Mouse (Mus musculus) MN1 (cell line): ENCODE measurements around the gene Dennd1a.

Source experiments
- DNase-seq: peaks from one replicate; pipeline ENCODE4 v3.0.0-alpha.2; 2016; ENCODE audit warnings: low spot score

Gene Dennd1a

GRCm38 (mm10) chr2:37776016-37776415, 511.2 kb downstream of the Dennd1a start, which contains the start of gene Crb2:
Gene Crb2, plus strand, starts transcription at chr2:37776249.
- DNase-seq: peak; percentile 81

GRCm38 (mm10) chr2:37774571-37774970, 512.6 kb downstream of the Dennd1a start:
- peak; percentile 93 for DNase-seq

GRCm38 (mm10) chr2:37771618-37772285, 515.4 kb downstream of the Dennd1a start:
- DNase-seq: peak; percentile 98

- no peak for DNase-seq
Measured at GRCm38 (mm10) chr2:37769793-37770192, 517.4 kb downstream of the Dennd1a start.

GRCm38 (mm10) chr2:37768903-37769302, 518.3 kb downstream of the Dennd1a start:
- peak; percentile 74 for DNase-seq

- no peak for DNase-seq
Measured at GRCm38 (mm10) chr2:37767739-37768138, 519.5 kb downstream of the Dennd1a start.

- DNase-seq: peak; percentile 85
Measured at GRCm38 (mm10) chr2:37767080-37767547, 520.1 kb downstream of the Dennd1a start.

GRCm38 (mm10) chr2:37766027-37766761, 521.0 kb downstream of the Dennd1a start:
- peak; percentile 59 for DNase-seq

GRCm38 (mm10) chr2:37765082-37765483, 522.1 kb downstream of the Dennd1a start:
- DNase-seq: no peak

GRCm38 (mm10) chr2:37764514-37764913, 522.7 kb downstream of the Dennd1a start:
- DNase-seq: no peak

GRCm38 (mm10) chr2:37763638-37764037, 523.6 kb downstream of the Dennd1a start:
- no peak for DNase-seq

GRCm38 (mm10) chr2:37760633-37761032, 526.6 kb downstream of the Dennd1a start:
- DNase-seq: no peak

- peak; percentile 85 for DNase-seq
Measured at GRCm38 (mm10) chr2:37758343-37759015, 528.7 kb downstream of the Dennd1a start.

GRCm38 (mm10) chr2:37757784-37758183, 529.4 kb downstream of the Dennd1a start:
- DNase-seq: no peak

- no peak for DNase-seq
Measured at GRCm38 (mm10) chr2:37757016-37757415, 530.2 kb downstream of the Dennd1a start.

GRCm38 (mm10) chr2:37756220-37756930, 530.8 kb downstream of the Dennd1a start:
- no peak for DNase-seq

- DNase-seq: no peak
Measured at GRCm38 (mm10) chr2:37751114-37751513, 536.1 kb downstream of the Dennd1a start.

GRCm38 (mm10) chr2:37749323-37749722, 537.9 kb downstream of the Dennd1a start:
- no peak for DNase-seq
